Mouse (Mus musculus): ENCODE data around the gene Gm49358. TPM values are rescaled to one million over a fixed set of nuclear protein-coding genes. Genes with fewer than 3 reads are reported as not detected.

Gm49358 gene
- polyA plus RNA-seq, 1 experiment from 2014 or later, result 0.51 TPM

- no peaks in the 10 kb centered on the region for H3K27me3 ChIP-seq
- in situ Hi-C loops (cut with MboI; ENCODE audit: low pct_unique_long_range_greater_than_20kb), result no loop called here
- ChIA-PET POLR2A (no interaction called here), CTCF (no interaction called here)
- no peak for DNase-seq (ENCODE audit: low read depth, low spot score)
- no peak for TF ChIP-seq CTCF (IDR thresholded peaks at IDR 0.05)
- ATAC-seq, result peak; percentile 53
These were observed 2.5 kb upstream of the Gm49358 start for GRCm38 (mm10) chr10:86761236-86761635.

GRCm38 (mm10) chr10:86761722-86762383, 1.9 kb upstream of the Gm49358 start:
- ChIA-PET CTCF (no interaction called here), POLR2A (no interaction called here)
- in situ Hi-C loops (cut with MboI; ENCODE audit: low pct_unique_long_range_greater_than_20kb), result no loop called here
- no peak for TF ChIP-seq CTCF (IDR thresholded peaks at IDR 0.05)
- H3K27me3 ChIP-seq, result no peaks in the 10 kb centered on the region
- ATAC-seq, result no peak
- DNase-seq (ENCODE audit: low read depth, low spot score), result no peak

GRCm38 (mm10) chr10:86762384-86762730, 1.4 kb upstream of the Gm49358 start:
- CTCF ChIA-PET, result interaction anchor here (0.9 kb wide), 1 partner anchor 9 kb away, joined by 4 read pairs; no protein-coding TSS in a partner anchor
- H3K27me3 ChIP-seq, result no peaks in the 10 kb centered on the region
- TF ChIP-seq CTCF (IDR thresholded peaks at IDR 0.05), result no peak
- no peak for DNase-seq (ENCODE audit: low read depth, low spot score)
- in situ Hi-C loops (cut with MboI; ENCODE audit: low pct_unique_long_range_greater_than_20kb), result no loop called here
- ATAC-seq, result no peak
- POLR2A ChIA-PET, result no interaction called here

GRCm38 (mm10) chr10:86765344-86765966, 1.7 kb downstream of the Gm49358 start:
- ChIA-PET POLR2A (no interaction called here), CTCF (no interaction called here)
- in situ Hi-C loops (cut with MboI; ENCODE audit: low pct_unique_long_range_greater_than_20kb), result no loop called here
- DNase-seq (ENCODE audit: low read depth, low spot score) (no peak), ATAC-seq (no peak)
- no peaks in the 10 kb centered on the region for H3K27me3 ChIP-seq
- no peak for TF ChIP-seq CTCF (IDR thresholded peaks at IDR 0.05)

- no peaks in the 10 kb centered on the region for H3K27me3 ChIP-seq
- no peak for ATAC-seq
- in situ Hi-C loops (cut with MboI; ENCODE audit: low pct_unique_long_range_greater_than_20kb), result no loop called here
- ChIA-PET CTCF (interaction anchor here (1.2 kb wide), 1 partner anchor 60 kb away, joined by 3 read pairs; no protein-coding TSS in a partner anchor), POLR2A (no interaction called here)
- no peak for DNase-seq (ENCODE audit: low read depth, low spot score)
- TF ChIP-seq CTCF (IDR thresholded peaks at IDR 0.05), result no peak
These were observed 5.4 kb downstream of the Gm49358 start for GRCm38 (mm10) chr10:86769216-86769615.

- ATAC-seq (no peak), DNase-seq (ENCODE audit: low read depth, low spot score) (no peak)
- ChIA-PET CTCF (interaction anchor here (1.2 kb wide), 1 partner anchor 59 kb away, joined by 3 read pairs; no protein-coding TSS in a partner anchor), POLR2A (no interaction called here)
- no peak for TF ChIP-seq CTCF (IDR thresholded peaks at IDR 0.05)
- no peaks in the 10 kb centered on the region for H3K27me3 ChIP-seq
- in situ Hi-C loops (cut with MboI; ENCODE audit: low pct_unique_long_range_greater_than_20kb), result no loop called here
These were observed 6.0 kb downstream of the Gm49358 start for GRCm38 (mm10) chr10:86769797-86770196.

- no peak for TF ChIP-seq CTCF (IDR thresholded peaks at IDR 0.05)
- in situ Hi-C loops (cut with MboI; ENCODE audit: low pct_unique_long_range_greater_than_20kb), result no loop called here
- ChIA-PET POLR2A (no interaction called here), CTCF (interaction anchor here (1.1 to 1.4 kb wide), 3 partner anchors 9 to 41 kb away, joined by 3 to 4 read pairs (median 3); no protein-coding TSS in a partner anchor)
- DNase-seq (ENCODE audit: low read depth, low spot score) (no peak), ATAC-seq (no peak)
- H3K27me3 ChIP-seq, result no peaks in the 10 kb centered on the region
These were observed 7.9 kb downstream of the Gm49358 start for GRCm38 (mm10) chr10:86771701-86772100.

- DNase-seq (ENCODE audit: low read depth, low spot score), result no peak
These were observed 8.5 kb downstream of the Gm49358 start for GRCm38 (mm10) chr10:86772231-86772631.

GRCm38 (mm10) chr10:86773360-86773759, 9.6 kb downstream of the Gm49358 start:
- no peak for DNase-seq (ENCODE audit: low read depth, low spot score)
- no peaks in the 10 kb centered on the region for H3K27me3 ChIP-seq
- in situ Hi-C loops (cut with MboI; ENCODE audit: low pct_unique_long_range_greater_than_20kb), result no loop called here
- ChIA-PET CTCF (interaction anchor here (1.5 kb wide), 1 partner anchor 11 kb away, joined by 5 read pairs; no protein-coding TSS in a partner anchor), POLR2A (no interaction called here)
- ATAC-seq, result no peak
- no peak for TF ChIP-seq CTCF (IDR thresholded peaks at IDR 0.05)

More at GRCm38 (mm10) chr10:86772231-86772631, 8.5 kb downstream of the Gm49358 start:
- ATAC-seq, result peak; percentile 88
- in situ Hi-C loops (cut with MboI; ENCODE audit: low pct_unique_long_range_greater_than_20kb), result no loop called here
- no peak for TF ChIP-seq CTCF (IDR thresholded peaks at IDR 0.05)
- no peaks in the 10 kb centered on the region for H3K27me3 ChIP-seq
- ChIA-PET POLR2A (no interaction called here), CTCF (interaction anchor here (1.1 to 1.4 kb wide), 3 partner anchors 10 to 41 kb away, joined by 3 to 4 read pairs (median 3); no protein-coding TSS in a partner anchor)

GRCm38 (mm10) chr10:86776281-86776680, 12.5 kb downstream of the Gm49358 start:
- ATAC-seq (no peak), DNase-seq (ENCODE audit: low read depth, low spot score) (no peak)
- in situ Hi-C loops (cut with MboI; ENCODE audit: low pct_unique_long_range_greater_than_20kb), result loop anchor here (5.0 kb wide), 1 partner anchor 64 kb away; no protein-coding TSS in a partner anchor

More at GRCm38 (mm10) chr10:86776281-86776680, 12.5 kb downstream of the Gm49358 start:
- ChIA-PET POLR2A (no interaction called here), CTCF (no interaction called here)
- no peaks in the 10 kb centered on the region for H3K27me3 ChIP-seq
- no peak for TF ChIP-seq CTCF (IDR thresholded peaks at IDR 0.05)

Measured in Patski (cell line).